Mouse (Mus musculus) liver, adult 2 months (tissue): ENCODE results near the gene Coro2a.

Experiments
- CTCF ChIP-seq: fragments of 200-500 bp; IDR thresholded peaks from 2 replicates; pipeline ENCODE4 v1.5.1; 2011; ENCODE audit warnings: low read depth, low read length, control low read depth
- POLR2A ChIP-seq: fragments of 200-500 bp; IDR thresholded peaks from 2 replicates; pipeline ENCODE4 v1.6.1; 2011; ENCODE audit warnings: low read length, control low read depth; ENCODE audit not compliant: insufficient read depth; ENCODE audit errors: extremely low read depth

- TF ChIP-seq POLR2A (no peak), CTCF (no peak)
Measured at GRCm38 (mm10) chr4:46623007-46623406, 21.0 kb upstream of the Coro2a start.
